Mouse (Mus musculus) spleen, adult 2 months (tissue): Measurements from ENCODE around the gene Aox1. TPM values are rescaled to one million over a fixed set of nuclear protein-coding genes. Genes with fewer than 3 reads are reported as not detected.

Source experiments
- DNase-seq, 2 experiments: peaks; one replicate each; pipeline versions ENCODE4 v3.0.0 to v3.0.0-alpha.2; 2012 to 2021; ENCODE audit warnings: low spot score in 2 of 2, low read depth in 1 of 2
- H3K27ac ChIP-seq: fragments of 200-500 bp; 2 replicates; pipeline ENCODE4 v1.5.1; 2012; ENCODE audit warnings: low read length, inconsistent platforms; ENCODE audit not compliant: insufficient read depth
- H3K27me3 ChIP-seq: fragments of 200-500 bp; 2 replicates; pipeline ENCODE4 v1.6.1; 2012; ENCODE audit warnings: mild to moderate bottlenecking, moderate library complexity, low read length, inconsistent platforms; ENCODE audit not compliant: control insufficient read depth, insufficient read depth
- H3K36me3 ChIP-seq: fragments of 200-500 bp; 2 replicates; pipeline ENCODE4 v1.6.1; 2012; ENCODE audit warnings: mild to moderate bottlenecking, low read length, inconsistent platforms; ENCODE audit not compliant: control insufficient read depth, insufficient read depth
- H3K4me1 ChIP-seq: fragments of 200-500 bp; 2 replicates; pipeline ENCODE4 v1.6.1; 2011; ENCODE audit warnings: inconsistent platforms; ENCODE audit not compliant: control insufficient read depth, insufficient read depth, insufficient read length
- H3K4me3 ChIP-seq: fragments of 200-500 bp; 2 replicates; pipeline ENCODE4 v1.5.1; 2011; ENCODE audit warnings: mild to moderate bottlenecking, inconsistent platforms; ENCODE audit not compliant: insufficient read depth, insufficient read length; ENCODE audit errors: extremely low read depth
- CTCF ChIP-seq: fragments of 200-500 bp; IDR thresholded peaks from 2 replicates; pipeline ENCODE4 v1.5.1; 2011; ENCODE audit warnings: mild to moderate bottlenecking, inconsistent platforms; ENCODE audit not compliant: insufficient read depth, insufficient read length, insufficient replicate concordance; ENCODE audit errors: extremely low read depth
- POLR2A ChIP-seq: fragments of 200-500 bp; IDR thresholded peaks from 2 replicates; pipeline ENCODE4 v1.6.1; 2011; ENCODE audit warnings: low read depth, low read length, inconsistent platforms
- WGBS: fragments of 180-500 bp; shearing (Covaris S2); methylation state at CpG from one replicate; pipeline ENCODE4 v1.1.7; 2018; 5-methylcytosine and 5-hydroxymethylcytosine counted together
- polyA plus RNA-seq: library from polyadenylated mRNA; depleted of rRNA; stranded (reverse); fragments of >200 nt; gene quantifications from 2 replicates; pipeline ENCODE4 v1.2.3, GENCODE M21; 2012

Aox1 gene
- polyA plus RNA-seq, 1 experiment = 0.57 TPM

GRCm38 (mm10) chr1:58089316-58089715 lies 59.6 kb downstream of the Aox1 start:
- DNase-seq = no peak
- no peak overlapping the region for H3K4me3 ChIP-seq
- 78% methylated on average over 5 of the region's 5 CpGs for WGBS
- H3K4me1 ChIP-seq = no peaks in the 10 kb centered on the region
- H3K27me3 ChIP-seq = no peaks in the 10 kb centered on the region
- TF ChIP-seq CTCF (no peak), POLR2A (no peak)
- H3K36me3 ChIP-seq = no peaks in the 10 kb centered on the region
- H3K27ac ChIP-seq = no peak overlapping the region

GRCm38 (mm10) chr1:58090191-58090590 lies 60.5 kb downstream of the Aox1 start:
- Histone ChIP-seq H3K27ac (no peak overlapping the region), H3K36me3 (no peaks in the 10 kb centered on the region)
- WGBS = 84% methylated on average over 4 of the region's 4 CpGs

GRCm38 (mm10) chr1:58091213-58091612 lies 61.5 kb downstream of the Aox1 start:
- Histone ChIP-seq H3K36me3 (no peaks in the 10 kb centered on the region), H3K4me1 (no peaks in the 10 kb centered on the region), H3K27me3 (no peaks in the 10 kb centered on the region), H3K4me3 (no peak overlapping the region), H3K27ac (no peak overlapping the region)
- no peak for DNase-seq
- no peak for TF ChIP-seq CTCF
- no peak for TF ChIP-seq POLR2A
- 87% methylated on average over 3 of the region's 3 CpGs for WGBS

More at GRCm38 (mm10) chr1:58090191-58090590, 60.5 kb downstream of the Aox1 start:
- no peak for TF ChIP-seq CTCF
- Histone ChIP-seq H3K4me3 (no peak overlapping the region), H3K27me3 (no peaks in the 10 kb centered on the region), H3K4me1 (no peaks in the 10 kb centered on the region)
- no peak for DNase-seq

GRCm38 (mm10) chr1:58091992-58092560 lies 62.3 kb downstream of the Aox1 start:
- DNase-seq = no peak
- TF ChIP-seq POLR2A = no peak
- no peak for TF ChIP-seq CTCF
- H3K36me3 ChIP-seq = no peaks in the 10 kb centered on the region
- 87% methylated on average over 2 of the region's 2 CpGs for WGBS
- H3K4me1 ChIP-seq = no peaks in the 10 kb centered on the region
- H3K4me3 ChIP-seq = no peak overlapping the region
- H3K27me3 ChIP-seq = no peaks in the 10 kb centered on the region
- H3K27ac ChIP-seq = no peak overlapping the region

GRCm38 (mm10) chr1:58097338-58097737 lies 67.6 kb downstream of the Aox1 start:
- no peak for DNase-seq
- TF ChIP-seq POLR2A (no peak), CTCF (no peak)
- Histone ChIP-seq H3K36me3 (no peaks in the 10 kb centered on the region), H3K27ac (no peak overlapping the region), H3K4me1 (no peaks in the 10 kb centered on the region), H3K27me3 (no peaks in the 10 kb centered on the region), H3K4me3 (no peak overlapping the region)
- 93% methylated on average over 6 of the region's 6 CpGs for WGBS

GRCm38 (mm10) chr1:58099119-58099518 lies 69.4 kb downstream of the Aox1 start:
- no peak overlapping the region for H3K27ac ChIP-seq
- H3K27me3 ChIP-seq = no peaks in the 10 kb centered on the region
- no peak for TF ChIP-seq POLR2A
- TF ChIP-seq CTCF = no peak
- no peak for DNase-seq
- H3K4me1 ChIP-seq = no peaks in the 10 kb centered on the region
- H3K36me3 ChIP-seq = no peaks in the 10 kb centered on the region
- no peak overlapping the region for H3K4me3 ChIP-seq

GRCm38 (mm10) chr1:58101531-58102146 lies 71.9 kb downstream of the Aox1 start:
- 69% methylated on average over 2 of the region's 2 CpGs for WGBS
- H3K4me3 ChIP-seq = no peak overlapping the region
- no peaks in the 10 kb centered on the region for H3K27me3 ChIP-seq
- DNase-seq = no peak
- H3K4me1 ChIP-seq = no peaks in the 10 kb centered on the region
- no peaks in the 10 kb centered on the region for H3K36me3 ChIP-seq
- no peak overlapping the region for H3K27ac ChIP-seq
- TF ChIP-seq CTCF (no peak), POLR2A (no peak)
